ENCODE assay signal across 8 mouse cellular contexts in the genomic region with DNA sequence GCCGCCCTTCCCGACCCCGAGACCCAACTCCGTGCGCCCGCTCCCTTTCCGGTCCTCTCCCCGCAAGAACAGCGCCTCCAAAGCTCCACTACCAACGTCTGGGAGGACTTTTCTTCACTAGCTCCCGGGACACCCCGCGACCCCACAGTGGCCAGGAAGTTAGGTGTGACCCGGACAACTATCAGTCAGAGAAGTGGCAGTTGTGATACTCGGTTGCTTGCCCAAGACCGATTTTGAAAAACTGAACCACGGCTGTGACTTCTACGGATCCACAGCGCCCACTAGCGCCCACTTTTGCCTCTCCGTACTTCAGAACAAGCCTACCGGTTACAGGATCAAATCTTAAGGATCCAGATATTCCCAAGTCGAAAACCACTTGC. TPM values are rescaled to one million over a fixed set of nuclear protein-coding genes. Genes with fewer than 3 reads are reported as not detected.
DNase-seq lines count a peak whose midpoint lies in the region; ATAC-seq and TF ChIP-seq lines count a peak whose summit lies in the region.

No protein-coding gene starts in this region.

- H3K9ac ChIP-seq in lung, embryonic 14.5 days, result peak overlapping the region; percentile 48

- peaks cover 3% of the 10 kb centered on the region; the same call in 1 of the 2 replicates for H3K9me3 ChIP-seq in G1E (replicated peaks)
- H3K9me3 ChIP-seq in lung, embryonic 14.5 days (ENCODE audit: low read depth, low read length), result no peaks in the 10 kb centered on the region

- H3K4me3 ChIP-seq in G1E (ENCODE audit: low read depth, low read length), result peak overlapping the region; percentile 78
- peak overlapping the region; percentile 87 for H3K4me3 ChIP-seq in lung, embryonic 14.5 days (ENCODE audit: low read depth, low read length)

- DNase-seq in G1E (ENCODE audit: low spot score), result peak; percentile 39
- DNase-seq in cerebellum, adult 8-10 months, result peak; percentile 81
- DNase-seq in forelimb bud, embryonic 11.5 days (ENCODE audit: low read depth, low spot score), result peak; percentile 93
- DNase-seq in layer of hippocampus, adult 8-10 months (ENCODE audit: low spot score in 2 of 2), result peak; percentile 79 to 93
- DNase-seq in lung, embryonic 14.5 days, result peak; percentile 98
- peak; percentile 78 for DNase-seq in testis, postnatal 14 days (ENCODE audit: low spot score)

- ATAC-seq in G1E (ENCODE audit: extremely low read depth, insufficient number of reproducible peaks, low FRiP score, poor library complexity, severe bottlenecking), result peak; percentile 31
- peak; percentile 50 to 56 for ATAC-seq in hematopoietic stem cell, adult 5-6 weeks (replicated peaks in 1 of 2; ENCODE audit: insufficient read depth in 1 of 2, low FRiP score in 2 of 2, low TSS enrichment in 1 of 2, low read depth in 1 of 2, poor library complexity in 2 of 2, severe bottlenecking in 2 of 2)
- no peak; the same call in 1 of the 2 replicates for ATAC-seq in lung, embryonic 14.5 days (ENCODE audit: insufficient read depth)
- ATAC-seq in neutrophil, adult 5-6 weeks (ENCODE audit: extremely low read depth, insufficient number of reproducible peaks, low FRiP score, poor library complexity, severe bottlenecking), result peak; percentile 70

- peaks cover 21% of the 10 kb centered on the region for H3K27me3 ChIP-seq in G1E (ENCODE audit: insufficient read depth, low read length)
- H3K27me3 ChIP-seq in lung, embryonic 14.5 days (ENCODE audit: insufficient read depth, low read length), result no peaks in the 10 kb centered on the region

- H3K27ac ChIP-seq in lung, embryonic 14.5 days (ENCODE audit: low read depth), result peak overlapping the region; percentile 80

- peak; percentile 70 for TF ChIP-seq CTCF in G1E (IDR thresholded peaks at IDR 0.05; ENCODE audit: low read depth, low read length)
- TF ChIP-seq CTCF in lung, embryonic 14.5 days (IDR thresholded peaks at IDR 0.05; ENCODE audit: low read depth), result peak; percentile 87

- WGBS in lung, embryonic 14.5 days, result under 1% methylated on average over 23 of the region's 23 CpGs

- H3K4me2 ChIP-seq in lung, embryonic 14.5 days, result peak overlapping the region; percentile 87

- H3K4me1 ChIP-seq in G1E (ENCODE audit: insufficient read depth, low read depth, low read length), result peaks cover 23% of the 10 kb centered on the region
- 0 out of 2 replicates have a peak, but pooled peaks cover 3% of the 10 kb centered on the region for H3K4me1 ChIP-seq in lung, embryonic 14.5 days (ENCODE audit: insufficient read depth)

- peaks cover 41% of the 10 kb centered on the region for H3K36me3 ChIP-seq in G1E (replicated peaks)
- H3K36me3 ChIP-seq in lung, embryonic 14.5 days (ENCODE audit: insufficient read depth), result peaks cover 23% of the 10 kb centered on the region

RNA-seq across cellular contexts. Expression of a gene that starts 0.7 kb away (rescaled TPM):
- 0.30 and 0.49 TPM in 2 replicates for total RNA-seq in G1E (2014; fragmentation: Nextera tagmentation)
- total RNA-seq in G1E (2017), result 0.23 and 0.44 TPM in 2 replicates
- 0.02 and 0.06 TPM in 2 replicates for polyA plus RNA-seq in G1E (2012)
- total RNA-seq in hematopoietic stem cell, adult 5-6 weeks (2017), result 0.88 and 0.89 TPM in 2 replicates
- 10 to 100 TPM; 33.8 to 44.3 (median 39.9) TPM for total RNA-seq in layer of hippocampus, adult 8-10 months (2022)
- polyA plus RNA-seq in lung, embryonic 14.5 days (2014; fragmentation: Nextera tagmentation; extraction: Ambion mirVana), result 33.9 and 38.4 TPM in 2 replicates
- 1.4 and 1.7 TPM in 2 replicates for total RNA-seq in neutrophil, adult 5-6 weeks (2017)

RNA-seq across cellular contexts. Expression of a gene that starts 28.6 kb away (rescaled TPM):
- 118 and 128 TPM in 2 replicates for total RNA-seq in G1E (2014; fragmentation: Nextera tagmentation)
- total RNA-seq in G1E (2017), result 127 and 138 TPM in 2 replicates
- polyA plus RNA-seq in G1E (2012), result 89.0 and 102 TPM in 2 replicates
- 215 and 239 TPM in 2 replicates for total RNA-seq in hematopoietic stem cell, adult 5-6 weeks (2017)
- 100 to 1,000 TPM in 2 of 4 experiments, 10 to 100 TPM in 2; 88.6 to 108 (median 96.4) TPM for total RNA-seq in layer of hippocampus, adult 8-10 months (2022)
- 159 and 164 TPM in 2 replicates for polyA plus RNA-seq in lung, embryonic 14.5 days (2014; fragmentation: Nextera tagmentation; extraction: Ambion mirVana)
- 219 and 279 TPM in 2 replicates for total RNA-seq in neutrophil, adult 5-6 weeks (2017)

Comparison
In these comparisons a context has a peak if more than half of its experiments do, and no peak if none do; other contexts are left out.
1. DNase-seq: peak in every context shown above with its lines; median percentile 98 in lung, embryonic 14.5 days; 93 in forelimb bud, embryonic 11.5 days; 86 in layer of hippocampus, adult 8-10 months; 81 in cerebellum, adult 8-10 months; 78 in testis, postnatal 14 days; 39 in G1E.
2. RNA of a gene that starts 0.7 kb away (total RNA-seq): 33.8 to 44.3 TPM in layer of hippocampus, adult 8-10 months; 1.4 to 1.7 TPM in neutrophil, adult 5-6 weeks, 0.88 to 0.89 TPM in hematopoietic stem cell, adult 5-6 weeks and 0.23 to 0.49 TPM in G1E; every median in the first group is over 10 times any median in the second.